Mouse (Mus musculus) forelimb bud, embryonic 11.5 days (tissue): ENCODE data around the gene 1110051M20Rik.
A peak's percentile ranks its signal among the peaks of the same experiment; 100 is the strongest.

ENCODE experiments used
- DNase-seq: peaks from one replicate; pipeline ENCODE4 v3.0.0-alpha.2; 2012; ENCODE audit warnings: low read depth, low spot score

Gene 1110051M20Rik

GRCm38 (mm10) chr2:91348936-91349335 lies 95.6 kb downstream of the 1110051M20Rik start:
- DNase-seq: no peak

GRCm38 (mm10) chr2:91345644-91346043 lies 98.9 kb downstream of the 1110051M20Rik start:
- DNase-seq: no peak

DNA sequence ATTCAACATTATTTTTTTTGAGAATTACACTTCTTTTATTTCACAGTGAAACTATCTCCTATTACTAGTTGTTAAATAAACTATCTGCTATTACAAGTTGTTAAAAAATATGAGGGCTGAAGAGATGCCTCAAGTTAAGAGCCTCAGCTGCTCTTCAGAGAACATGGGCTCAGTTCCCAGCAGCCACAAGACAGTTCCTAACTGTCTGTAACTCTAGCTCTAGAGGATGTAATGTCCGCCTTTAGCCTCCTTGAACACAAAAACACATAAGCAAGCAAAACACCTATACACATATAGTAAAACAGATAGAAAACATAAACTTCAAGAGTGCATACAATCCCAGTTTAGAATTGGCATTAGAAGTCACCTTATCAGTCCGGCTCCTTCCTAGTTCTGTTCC lies 104.9 kb downstream of the 1110051M20Rik start:
- no peak for DNase-seq

DNA sequence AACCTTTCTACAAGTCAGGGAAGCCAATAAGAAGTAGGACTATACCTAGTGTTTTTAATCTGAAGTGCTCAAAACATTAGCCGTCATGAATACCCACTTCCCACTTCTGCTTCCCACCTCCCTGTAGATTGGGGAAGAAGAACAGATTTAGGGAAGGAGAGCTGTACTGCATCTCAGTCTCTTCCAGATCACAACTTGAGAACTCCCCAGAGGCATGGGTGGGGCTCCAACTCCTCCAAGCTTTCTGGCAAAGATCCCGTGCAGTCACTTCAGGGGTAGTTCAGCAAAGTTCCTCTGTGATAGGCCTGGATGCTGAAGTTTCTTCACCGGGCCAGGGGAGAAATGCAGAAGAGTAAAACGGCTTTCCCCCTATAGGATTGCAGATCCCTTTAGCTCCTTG lies 109.4 kb downstream of the 1110051M20Rik start:
- DNase-seq: no peak

- no peak for DNase-seq
Observed at GRCm38 (mm10) chr2:91331051-91331843, 113.3 kb downstream of the 1110051M20Rik start.

DNA sequence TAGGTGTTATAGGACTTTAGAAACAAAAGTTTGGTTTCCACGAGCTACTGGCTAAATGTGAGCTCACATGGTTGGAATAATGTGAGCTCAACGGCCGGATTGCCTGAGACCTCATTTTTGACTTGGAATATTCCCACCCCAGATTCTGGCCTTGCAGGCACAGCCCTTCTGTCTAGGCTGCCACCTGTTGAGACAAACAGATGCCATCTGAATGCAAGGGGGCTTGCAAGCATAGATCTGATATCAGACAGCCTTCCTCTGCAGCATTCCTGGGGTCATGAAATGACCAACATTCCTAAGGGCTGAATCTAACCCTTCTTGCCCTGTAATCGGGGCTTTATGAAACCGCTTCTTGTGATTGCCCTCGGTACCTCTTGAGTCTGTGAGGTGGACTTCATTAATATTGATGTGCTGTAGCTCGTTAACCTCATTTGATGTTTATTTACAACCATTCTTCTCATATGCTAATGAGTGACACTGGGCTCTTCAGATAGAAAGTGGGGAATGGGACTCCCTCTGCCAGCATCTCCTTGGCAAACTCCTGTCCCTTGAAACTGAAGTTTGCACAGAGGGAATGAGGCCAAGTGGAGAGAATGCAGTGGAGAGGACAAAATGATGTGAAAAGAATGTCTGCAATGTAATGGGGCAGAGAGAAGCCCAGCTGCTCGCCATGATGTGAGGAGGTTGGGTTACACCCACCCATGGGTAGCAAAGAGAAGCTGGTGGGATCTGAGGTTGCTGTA lies 114.3 kb downstream of the 1110051M20Rik start:
- no peak for DNase-seq

DNA sequence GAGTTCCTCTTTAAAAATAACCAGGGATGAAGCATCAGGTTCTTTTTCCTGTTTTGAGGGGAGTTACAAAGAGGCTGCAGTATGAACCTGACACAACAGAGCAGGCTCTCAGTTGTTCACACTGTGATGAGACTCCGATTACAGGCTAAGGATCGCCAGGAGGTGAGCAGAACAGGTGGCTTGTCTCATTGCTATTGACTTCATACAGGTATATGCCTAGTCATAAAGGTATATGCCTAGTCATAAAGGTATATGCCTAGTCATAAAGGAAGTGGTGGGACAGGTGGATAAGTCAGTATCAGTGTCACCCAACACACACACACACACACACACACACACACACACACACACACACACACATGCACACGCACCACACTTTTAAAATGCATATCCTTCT lies 115.8 kb downstream of the 1110051M20Rik start:
- DNase-seq: no peak

GRCm38 (mm10) chr2:91327968-91328728 lies 116.4 kb downstream of the 1110051M20Rik start:
- no peak for DNase-seq

DNA sequence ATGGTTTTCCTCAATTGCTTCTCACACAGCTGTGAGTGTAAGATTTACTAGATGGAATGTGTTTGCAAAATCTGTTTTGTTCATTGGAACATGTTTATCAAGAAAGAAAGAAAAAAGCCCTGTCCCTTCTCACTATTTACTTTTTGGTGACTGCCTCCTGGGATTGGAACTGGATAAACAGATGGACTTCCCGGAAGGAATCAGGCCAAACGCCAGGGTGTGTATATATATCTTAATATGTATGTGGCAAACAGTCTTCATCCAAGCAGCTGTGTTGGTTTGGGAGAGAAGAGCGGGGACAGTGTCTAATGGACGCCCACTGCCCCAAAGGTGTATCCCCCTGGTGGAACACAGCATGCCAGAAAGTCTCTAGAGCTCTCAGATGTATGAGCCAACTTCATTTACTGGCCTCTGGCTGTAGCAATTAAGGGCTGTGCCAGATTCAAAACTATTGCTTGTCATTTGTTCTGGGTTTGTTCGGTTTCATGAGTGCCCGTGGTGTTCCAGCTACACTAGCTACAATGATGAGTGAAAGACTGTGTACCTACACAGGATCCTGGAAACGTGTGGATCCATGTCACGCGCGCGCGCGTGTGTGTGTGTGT lies 117.7 kb downstream of the 1110051M20Rik start:
- DNase-seq: no peak

DNA sequence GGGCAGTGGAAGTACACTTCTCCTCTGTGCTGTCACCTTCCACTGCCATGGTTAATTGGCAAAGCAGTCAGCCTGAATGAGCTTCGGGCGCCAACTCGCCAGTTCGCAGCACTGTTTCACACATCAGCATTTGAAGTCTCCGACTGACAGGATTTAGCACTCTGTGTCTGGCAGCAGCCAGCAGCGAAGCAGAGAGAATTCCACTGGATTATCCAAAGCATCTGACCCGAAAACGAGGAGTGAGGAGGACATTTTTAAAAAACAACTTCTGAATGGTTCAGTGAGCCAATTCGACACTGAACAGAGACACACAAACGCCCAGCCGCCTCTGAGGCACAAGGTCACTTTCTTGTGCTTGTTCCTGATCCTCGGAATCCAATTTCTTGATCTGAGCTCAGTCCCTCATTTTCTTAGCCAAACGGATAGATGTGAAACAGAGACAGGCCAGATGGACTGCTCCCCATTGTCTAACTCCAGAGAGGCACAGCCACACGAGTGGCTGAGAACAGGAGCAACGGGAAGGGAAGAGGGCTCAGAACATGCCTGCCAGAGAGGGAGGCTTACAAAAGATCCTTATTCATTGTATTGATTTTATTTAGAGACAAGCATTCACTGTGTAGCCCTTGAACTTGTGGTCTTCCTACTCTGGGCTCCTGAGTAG lies 119.6 kb downstream of the 1110051M20Rik start:
- DNase-seq: no peak

DNA sequence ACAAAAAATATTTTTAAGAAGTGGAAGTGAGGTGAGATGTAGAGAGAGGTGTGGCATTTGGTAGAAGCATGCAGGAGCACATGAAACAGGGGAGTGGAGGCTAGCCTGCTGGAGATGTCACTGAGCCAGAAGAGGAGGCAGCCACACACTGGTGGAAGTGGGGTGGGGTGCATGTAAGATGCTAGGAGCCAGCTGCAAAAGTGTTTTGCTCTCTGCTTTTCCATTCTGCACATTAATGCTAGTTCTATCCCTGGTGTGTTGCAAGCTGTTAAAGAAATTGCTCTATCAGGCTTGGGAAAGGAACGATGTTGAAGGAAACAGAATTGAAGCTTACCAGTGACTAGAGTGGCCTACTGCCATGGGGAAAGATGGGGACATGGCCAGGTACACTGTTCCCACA lies 120.2 kb downstream of the 1110051M20Rik start:
- DNase-seq: no peak

DNA sequence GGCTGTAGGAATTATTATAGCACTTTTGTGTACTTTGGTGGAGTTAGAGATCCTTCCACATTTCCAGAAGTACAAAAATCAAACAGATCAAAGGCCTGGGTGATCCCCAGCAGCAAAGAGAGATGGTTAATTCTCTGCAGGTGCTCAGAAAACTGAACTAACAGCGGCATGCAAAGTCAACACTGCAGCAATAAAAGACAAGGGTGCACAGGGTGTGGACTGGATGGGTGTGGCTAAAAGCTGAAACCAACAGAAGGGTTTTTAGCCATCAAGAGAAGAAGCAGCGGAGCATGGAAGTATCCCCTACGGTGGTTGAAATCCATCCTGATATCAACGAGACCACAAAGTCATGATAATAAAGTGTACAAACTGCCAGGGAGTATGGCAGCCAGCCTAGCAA lies 122.0 kb downstream of the 1110051M20Rik start:
- DNase-seq: no peak

- no peak for DNase-seq
Observed at GRCm38 (mm10) chr2:91321923-91322322, 122.6 kb downstream of the 1110051M20Rik start.

GRCm38 (mm10) chr2:91320559-91321529 lies 123.7 kb downstream of the 1110051M20Rik start:
- DNase-seq: no peak

DNA sequence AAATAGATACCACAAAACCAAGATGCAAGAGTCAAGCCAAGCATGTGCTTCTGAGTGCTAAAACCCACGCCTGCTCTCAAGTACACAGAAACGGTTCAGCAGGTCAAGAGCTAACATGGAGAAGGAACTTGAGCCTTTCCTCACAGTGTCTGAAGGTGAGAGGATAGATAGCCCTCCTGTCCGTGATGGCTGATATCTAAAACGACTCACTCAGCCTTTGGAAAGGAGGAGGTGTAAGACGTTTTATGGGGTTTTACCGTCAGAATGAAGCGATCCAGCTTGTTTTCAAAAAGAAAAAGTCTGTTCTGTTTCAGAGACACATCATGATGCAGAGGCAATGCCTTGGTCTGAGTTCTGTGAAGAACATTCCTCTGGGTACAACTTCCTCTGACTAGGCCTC lies 130.3 kb downstream of the 1110051M20Rik start:
- no peak for DNase-seq

DNA sequence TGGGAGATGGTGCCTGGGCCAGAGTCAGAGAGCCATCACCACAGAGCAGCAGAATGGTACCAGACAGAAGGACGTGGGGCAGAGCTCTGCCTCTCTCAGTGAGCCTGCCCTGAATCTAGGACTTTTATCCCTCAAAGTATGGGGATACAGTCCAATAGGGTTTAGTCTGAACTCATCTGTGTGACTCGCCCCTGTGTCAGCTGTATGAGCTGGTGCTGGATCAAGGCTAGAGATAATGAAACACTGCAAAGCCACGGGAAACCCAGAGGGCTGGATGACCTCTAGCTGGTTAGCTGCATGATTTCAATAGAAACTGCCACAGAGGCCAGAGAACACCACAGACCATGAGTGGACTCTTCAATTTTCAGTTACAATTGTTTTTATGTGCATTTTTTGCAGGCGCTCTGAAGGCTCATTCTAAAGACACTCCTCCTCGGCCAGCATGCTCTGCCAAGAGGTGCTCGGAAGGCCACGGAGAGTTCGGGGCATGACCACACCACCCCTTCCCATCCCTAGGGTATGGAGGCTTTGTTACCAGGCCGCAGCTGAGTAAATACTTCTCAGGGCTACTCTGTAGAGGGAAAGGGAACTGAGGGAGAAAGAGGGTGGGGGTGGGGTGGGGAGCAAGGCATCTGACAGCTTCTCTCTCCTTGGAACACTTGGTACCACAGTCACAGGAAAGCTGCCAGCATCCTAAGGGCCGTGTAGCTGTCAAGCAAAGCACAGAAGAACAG lies 131.8 kb downstream of the 1110051M20Rik start:
- no peak for DNase-seq

GRCm38 (mm10) chr2:91309546-91309945 lies 135.0 kb downstream of the 1110051M20Rik start:
- peak; percentile 17 for DNase-seq

DNA sequence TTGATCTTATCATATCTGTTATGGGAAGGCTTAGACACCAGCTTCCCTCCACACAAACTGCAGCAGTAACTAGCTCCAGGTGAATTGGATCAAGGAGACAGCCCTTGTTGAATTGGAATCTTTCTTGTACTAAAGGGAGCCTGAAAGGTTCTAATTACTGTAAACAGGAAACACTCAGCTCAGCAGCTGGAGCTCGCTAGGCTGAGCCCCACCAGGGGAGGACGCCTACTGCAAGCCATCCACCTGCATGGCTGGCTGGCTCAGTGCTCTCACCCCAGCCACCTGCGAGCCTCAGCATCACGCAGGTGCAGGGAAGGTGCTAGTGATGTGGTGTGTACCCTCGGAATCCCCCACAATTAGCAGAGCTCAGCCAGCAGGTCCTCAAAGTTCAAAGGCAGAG lies 135.8 kb downstream of the 1110051M20Rik start:
- DNase-seq: peak; percentile 51

- no peak for DNase-seq
Observed at GRCm38 (mm10) chr2:91306589-91306988, 137.9 kb downstream of the 1110051M20Rik start.
